Mouse (Mus musculus) spleen, adult 12 weeks (tissue): Measurements from ENCODE around the gene Rnf144b.

Source experiments
- DNase-seq: peaks from one replicate; pipeline ENCODE4 v3.0.0; 2022; ENCODE audit warnings: low spot score

Gene Rnf144b

GRCm38 (mm10) chr13:47182366-47182765 lies 59.9 kb downstream of the Rnf144b start:
- DNase-seq = no peak

- DNase-seq = no peak
These were observed 60.7 kb downstream of the Rnf144b start for GRCm38 (mm10) chr13:47183033-47183730.

GRCm38 (mm10) chr13:47183771-47184170 lies 61.3 kb downstream of the Rnf144b start:
- DNase-seq = no peak

GRCm38 (mm10) chr13:47187836-47188235 lies 65.4 kb downstream of the Rnf144b start:
- DNase-seq = no peak

GRCm38 (mm10) chr13:47189971-47190370 lies 67.5 kb downstream of the Rnf144b start:
- no peak for DNase-seq

- no peak for DNase-seq
These were observed 69.7 kb downstream of the Rnf144b start for GRCm38 (mm10) chr13:47192200-47192599.

GRCm38 (mm10) chr13:47192771-47193170 lies 70.3 kb downstream of the Rnf144b start:
- no peak for DNase-seq

GRCm38 (mm10) chr13:47193326-47194153 lies 71.1 kb downstream of the Rnf144b start:
- no peak for DNase-seq

GRCm38 (mm10) chr13:47194695-47195094 lies 72.2 kb downstream of the Rnf144b start:
- no peak for DNase-seq

- no peak for DNase-seq
These were observed 73.0 kb downstream of the Rnf144b start for GRCm38 (mm10) chr13:47195491-47195890.

- no peak for DNase-seq
These were observed 77.7 kb downstream of the Rnf144b start for GRCm38 (mm10) chr13:47200011-47200670.

- DNase-seq = no peak
These were observed 79.6 kb downstream of the Rnf144b start for GRCm38 (mm10) chr13:47201962-47202624.

GRCm38 (mm10) chr13:47210496-47210895 lies 88.0 kb downstream of the Rnf144b start:
- DNase-seq = no peak

- DNase-seq = no peak
These were observed 88.5 kb downstream of the Rnf144b start for GRCm38 (mm10) chr13:47210992-47211391.

GRCm38 (mm10) chr13:47211581-47211980 lies 89.1 kb downstream of the Rnf144b start:
- no peak for DNase-seq

- no peak for DNase-seq
These were observed 91.4 kb downstream of the Rnf144b start for GRCm38 (mm10) chr13:47213817-47214216.

GRCm38 (mm10) chr13:47214895-47215294 lies 92.4 kb downstream of the Rnf144b start:
- DNase-seq = no peak

- no peak for DNase-seq
These were observed 93.5 kb downstream of the Rnf144b start for GRCm38 (mm10) chr13:47215815-47216585.

- DNase-seq = no peak
These were observed 94.7 kb downstream of the Rnf144b start for GRCm38 (mm10) chr13:47217107-47217571.

GRCm38 (mm10) chr13:47218351-47218750 lies 95.9 kb downstream of the Rnf144b start:
- DNase-seq = no peak

- DNase-seq = no peak
These were observed 98.0 kb downstream of the Rnf144b start for GRCm38 (mm10) chr13:47220426-47220825.
